Mouse (Mus musculus) embryonic facial prominence, embryonic 12.5 days (tissue): ENCODE measurements around the gene Olfr469. TPM values are rescaled to one million over a fixed set of nuclear protein-coding genes. Genes with fewer than 3 reads are reported as not detected.

Source experiments
- ATAC-seq: fragments of 200-750 bp; cut with Nextera tagmentation; 2 replicates; pipeline ENCODE4 v1.8.0; 2017; ENCODE audit not compliant: insufficient number of reproducible peaks, insufficient read depth, low FRiP score, low TSS enrichment
- H3K27ac ChIP-seq: fragments of 300-500 bp; sonication (generic); 2 replicates; pipeline ENCODE4 v1.5.1; 2016; ENCODE audit warnings: mild to moderate bottlenecking
- H3K27me3 ChIP-seq: fragments of 300-500 bp; sonication (generic); 2 replicates; pipeline ENCODE4 v1.6.1; 2016; ENCODE audit warnings: mild to moderate bottlenecking, moderate library complexity
- H3K36me3 ChIP-seq: fragments of 300-500 bp; sonication (generic); 2 replicates; pipeline ENCODE4 v1.6.1; 2016; ENCODE audit warnings: mild to moderate bottlenecking
- H3K4me1 ChIP-seq: fragments of 300-500 bp; sonication (generic); 2 replicates; pipeline ENCODE4 v1.6.1; 2016
- H3K4me2 ChIP-seq: fragments of 300-500 bp; sonication (generic); replicated peaks from 2 replicates; pipeline ENCODE4 v1.6.1; 2016; ENCODE audit warnings: mild to moderate bottlenecking, moderate library complexity
- H3K4me3 ChIP-seq: fragments of 300-500 bp; sonication (generic); 2 replicates; pipeline ENCODE4 v1.5.1; 2016; ENCODE audit warnings: mild to moderate bottlenecking
- H3K9ac ChIP-seq: fragments of 300-500 bp; sonication (generic); 2 replicates; pipeline ENCODE4 v1.6.1; 2016; ENCODE audit warnings: mild to moderate bottlenecking, moderate library complexity
- H3K9me3 ChIP-seq: fragments of 300-500 bp; sonication (generic); 2 replicates; pipeline ENCODE4 v1.6.1; 2016; ENCODE audit warnings: mild to moderate bottlenecking, moderate library complexity
- WGBS: fragments of 180-500 bp; shearing (Covaris S2); methylation state at CpG from one replicate; pipeline ENCODE4 v1.1.7; 2016; 5-methylcytosine and 5-hydroxymethylcytosine counted together
- polyA plus RNA-seq: library from polyadenylated mRNA; unstranded; fragments of >200 nt; fragmentation: Nextera tagmentation; extraction: Ambion mirVana; gene quantifications from 2 replicates; pipeline ENCODE4 v1.2.1, GENCODE M21; 2016

Gene Olfr469
- polyA plus RNA-seq, 1 experiment from 2014 or later, result not detected

DNA sequence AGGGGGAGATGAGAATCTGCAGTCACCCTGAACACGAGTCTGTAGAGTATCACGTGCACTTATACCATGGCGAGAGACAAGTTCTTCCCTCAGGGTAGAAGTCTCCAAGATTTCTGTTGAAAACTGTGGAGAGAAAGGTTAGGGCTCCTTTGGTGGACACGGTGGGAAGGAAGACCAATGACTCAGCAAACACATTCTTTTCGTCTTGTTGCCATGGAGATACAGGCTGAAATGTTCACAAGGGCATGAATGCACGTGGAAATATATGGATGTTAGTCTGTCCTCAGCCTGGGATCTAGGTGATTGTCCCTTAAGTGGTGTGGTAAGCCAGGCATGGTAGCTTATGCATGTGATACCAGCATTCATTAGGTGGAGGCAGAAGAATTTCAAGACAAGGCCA lies 54.5 kb downstream of the Olfr469 start:
- Histone ChIP-seq H3K4me3 (no peak overlapping the region), H3K9me3 (no peaks in the 10 kb centered on the region), H3K4me2 (no peak overlapping the region), H3K27ac (no peak overlapping the region), H3K27me3 (no peaks in the 10 kb centered on the region), H3K4me1 (no peaks in the 10 kb centered on the region), H3K9ac (no peak overlapping the region), H3K36me3 (no peaks in the 10 kb centered on the region)
- no peak for ATAC-seq
- 65% methylated on average over 6 of the region's 6 CpGs for WGBS

Other genes with a start within 250 kb of the Olfr469 start
- 15.1 and 15.9 TPM in 2 replicates for gene Ppfibp2, start 230.3 kb downstream of the Olfr469 start, polyA plus RNA-seq
- gene 5330417H12Rik, start 200.4 kb downstream of the Olfr469 start, polyA plus RNA-seq, result 0.19 and 0.23 TPM in 2 replicates
- gene Cyb5r2, start 67.5 kb downstream of the Olfr469 start, polyA plus RNA-seq, result 0.40 and 0.42 TPM in 2 replicates
- not detected in 2 replicates for gene Ovch2, start 24.3 kb downstream of the Olfr469 start, polyA plus RNA-seq
- gene Olfr467, start 13.3 kb downstream of the Olfr469 start, polyA plus RNA-seq, result not detected in 2 replicates
- not detected in 2 replicates for gene Olfr470, start 21.9 kb upstream of the Olfr469 start, polyA plus RNA-seq
- not detected in 2 replicates for gene Olfr472, start 72.4 kb upstream of the Olfr469 start, polyA plus RNA-seq
- not detected in 2 replicates for gene Olfr473, start 104.9 kb upstream of the Olfr469 start, polyA plus RNA-seq
- not detected in 2 replicates for gene Olfr474, start 129.1 kb upstream of the Olfr469 start, polyA plus RNA-seq
- gene Olfr476, start 139.3 kb upstream of the Olfr469 start, polyA plus RNA-seq, result not detected in 2 replicates
- not detected in 2 replicates for gene Olfr477, start 161.2 kb upstream of the Olfr469 start, polyA plus RNA-seq
- not detected in 2 replicates for gene Olfr478, start 208.4 kb upstream of the Olfr469 start, polyA plus RNA-seq
- gene Olfr479, start 225.2 kb upstream of the Olfr469 start, polyA plus RNA-seq, result not detected in 2 replicates
- not detected in 2 replicates for gene Olfr480, start 241.8 kb upstream of the Olfr469 start, polyA plus RNA-seq